Mouse (Mus musculus) kidney, embryonic 14.5 days (tissue): ENCODE results near the gene Cav3. TPM values are rescaled to one million over a fixed set of nuclear protein-coding genes. Genes with fewer than 3 reads are reported as not detected.
A peak's percentile ranks its signal among the peaks of the same experiment; 100 is the strongest.

Experiments
- ATAC-seq: fragments of 200-750 bp; cut with Nextera tagmentation; 2 replicates; pipeline ENCODE4 v1.8.0; 2017; ENCODE audit warnings: moderate number of reproducible peaks, mild to moderate bottlenecking, moderate TSS enrichment, moderate library complexity; ENCODE audit not compliant: low FRiP score, low TSS enrichment
- H3K27ac ChIP-seq: fragments of 300-500 bp; sonication (generic); 2 replicates; pipeline ENCODE4 v1.5.1; 2014; ENCODE audit warnings: low read depth, mild to moderate bottlenecking, low read length, moderate library complexity, mixed read lengths
- H3K27me3 ChIP-seq: fragments of 300-500 bp; sonication (generic); 2 replicates; pipeline ENCODE4 v1.6.1; 2014; ENCODE audit warnings: mild to moderate bottlenecking, low read length; ENCODE audit not compliant: control insufficient read depth, insufficient read depth
- H3K36me3 ChIP-seq: fragments of 300-500 bp; sonication (generic); 2 replicates; pipeline ENCODE4 v1.6.1; 2014; ENCODE audit warnings: low read length, mixed read lengths; ENCODE audit not compliant: control insufficient read depth, insufficient read depth
- H3K4me1 ChIP-seq: fragments of 300-500 bp; sonication (generic); 2 replicates; pipeline ENCODE4 v1.6.1; 2014; ENCODE audit warnings: low read length, mixed read lengths; ENCODE audit not compliant: control insufficient read depth, insufficient read depth
- H3K4me2 ChIP-seq: fragments of 300-500 bp; sonication (generic); replicated peaks from 2 replicates; pipeline ENCODE4 v1.6.1; 2014; ENCODE audit warnings: low read depth, mild to moderate bottlenecking, low read length
- H3K4me3 ChIP-seq: fragments of 300-500 bp; sonication (generic); 2 replicates; pipeline ENCODE4 v1.5.1; 2014; ENCODE audit warnings: mild to moderate bottlenecking, low read length
- H3K9ac ChIP-seq: fragments of 300-500 bp; sonication (generic); 2 replicates; pipeline ENCODE4 v1.6.1; 2014; ENCODE audit warnings: low read depth, mild to moderate bottlenecking, low read length, moderate library complexity
- H3K9me3 ChIP-seq: fragments of 300-500 bp; sonication (generic); 2 replicates; pipeline ENCODE4 v1.6.1; 2016; ENCODE audit warnings: low read length; ENCODE audit not compliant: control insufficient read depth
- WGBS: fragments of 180-500 bp; shearing (Covaris S2); extraction: QIAGEN DNeasy Blood & Tissue Kit; methylation state at CpG from one replicate; pipeline ENCODE4 v1.1.7; 2014; 5-methylcytosine and 5-hydroxymethylcytosine counted together
- polyA plus RNA-seq: library from polyadenylated mRNA; unstranded; fragments of >200 nt; fragmentation: Nextera tagmentation; extraction: Ambion mirVana; gene quantifications from 2 replicates; pipeline ENCODE4 v1.2.1, GENCODE M21; 2014

Gene Cav3
- polyA plus RNA-seq, 1 experiment from 2014 or later: 0.31 TPM

DNA sequence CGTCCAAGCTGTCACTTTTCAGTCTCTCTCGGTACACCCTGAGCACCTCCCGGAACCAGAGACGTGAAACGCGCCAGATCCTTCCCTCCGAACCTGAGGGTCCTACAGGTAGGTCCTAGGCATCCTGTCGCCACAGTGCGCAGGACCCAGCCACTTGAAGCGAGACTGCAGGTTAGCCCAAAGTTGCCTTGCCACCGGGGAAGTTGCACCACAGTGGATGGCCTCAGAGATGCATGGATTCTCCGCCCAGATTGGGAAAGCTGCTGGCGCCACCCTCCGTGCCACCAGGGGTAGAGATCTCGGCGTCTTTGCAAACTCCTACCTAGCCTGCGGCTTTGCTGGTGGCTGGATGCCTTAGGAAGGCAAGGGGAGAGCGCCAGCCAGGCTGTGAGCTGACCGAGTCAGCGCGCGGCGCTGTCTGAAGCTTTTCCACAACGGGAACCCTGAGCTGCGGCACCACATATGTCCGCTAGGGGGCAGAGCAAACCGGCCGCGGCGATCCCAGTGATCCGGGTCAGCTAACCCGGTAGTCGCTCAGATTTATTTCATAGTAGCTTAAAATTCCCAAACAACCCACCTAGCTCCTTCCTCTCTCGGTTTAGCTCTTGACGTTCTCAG, 31.4 kb downstream of the Cav3 start:
- H3K4me2 ChIP-seq: peak overlapping the region; percentile 78
- peaks cover 34% of the 10 kb centered on the region for H3K27me3 ChIP-seq
- no peaks in the 10 kb centered on the region for H3K36me3 ChIP-seq
- H3K9me3 ChIP-seq: no peaks in the 10 kb centered on the region
- ATAC-seq: peak; percentile 44
- WGBS: 1% methylated on average over 35 of the region's 35 CpGs
- H3K4me3 ChIP-seq: peak overlapping the region; percentile 43
- peaks cover 33% of the 10 kb centered on the region for H3K4me1 ChIP-seq
- no peak overlapping the region for H3K27ac ChIP-seq
- H3K9ac ChIP-seq: peak overlapping the region; percentile 50; the same call in 1 of the 2 replicates

- 66% methylated on average over 8 of the region's 8 CpGs for WGBS
- no peaks in the 10 kb centered on the region for H3K36me3 ChIP-seq
- H3K27me3 ChIP-seq: peaks cover 34% of the 10 kb centered on the region
- H3K4me1 ChIP-seq: peaks cover 40% of the 10 kb centered on the region
- H3K9me3 ChIP-seq: no peaks in the 10 kb centered on the region
- no peak overlapping the region for H3K9ac ChIP-seq
- H3K27ac ChIP-seq: no peak overlapping the region
- H3K4me3 ChIP-seq: no peak overlapping the region
- H3K4me2 ChIP-seq: no peak overlapping the region
- ATAC-seq: no peak
Measured at GRCm38 (mm10) chr6:112491521-112491920, 32.2 kb downstream of the Cav3 start.

DNA sequence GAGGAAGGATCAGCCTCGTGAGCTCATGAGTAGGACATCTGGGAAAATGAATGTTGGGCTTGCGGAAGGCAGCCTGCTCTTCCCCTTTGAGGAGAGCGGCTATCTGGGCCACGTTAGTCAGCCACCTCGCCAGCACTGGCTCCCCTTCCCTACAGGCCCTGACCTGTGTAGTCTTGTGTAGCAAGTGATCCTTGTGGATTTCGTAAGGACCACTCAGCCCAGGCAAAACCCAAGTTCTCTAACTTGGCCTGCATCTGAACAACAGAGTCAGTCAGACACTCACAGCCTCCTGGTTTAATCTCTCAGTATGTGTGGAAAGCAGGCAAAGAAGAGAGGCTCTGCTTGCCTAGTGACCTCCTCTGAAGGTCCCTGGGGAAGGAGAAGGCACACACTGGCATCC, 33.4 kb downstream of the Cav3 start:
- Histone ChIP-seq H3K4me2 (no peak overlapping the region), H3K27me3 (peaks cover 30% of the 10 kb centered on the region), H3K36me3 (no peaks in the 10 kb centered on the region), H3K9me3 (no peaks in the 10 kb centered on the region), H3K27ac (no peak overlapping the region), H3K4me1 (peaks cover 41% of the 10 kb centered on the region), H3K9ac (no peak overlapping the region), H3K4me3 (no peak overlapping the region)
- WGBS: 89% methylated on average over 6 of the region's 6 CpGs
- no peak for ATAC-seq

DNA sequence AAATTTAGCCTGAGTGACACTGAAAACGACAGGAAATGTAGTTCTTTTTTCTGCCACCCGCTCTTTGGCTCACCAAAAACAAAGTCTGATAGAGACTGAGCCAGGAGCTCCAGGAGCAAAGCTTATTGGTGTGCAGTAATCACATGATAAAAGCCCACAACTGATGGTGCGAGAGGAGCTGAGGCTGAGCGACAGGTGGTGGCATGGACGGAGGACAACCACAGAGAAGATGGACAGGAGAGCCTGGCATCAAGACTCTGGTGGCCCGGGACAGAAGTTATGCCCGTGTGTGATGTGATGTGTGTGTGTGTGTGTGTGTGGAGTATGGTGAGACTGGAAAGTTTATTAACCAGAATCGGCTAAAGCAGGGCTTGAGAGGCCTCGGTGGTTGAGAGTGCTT, 34.1 kb downstream of the Cav3 start:
- Histone ChIP-seq H3K4me2 (no peak overlapping the region), H3K9ac (no peak overlapping the region), H3K36me3 (no peaks in the 10 kb centered on the region), H3K27ac (no peak overlapping the region), H3K9me3 (no peaks in the 10 kb centered on the region), H3K27me3 (peaks cover 23% of the 10 kb centered on the region), H3K4me3 (no peak overlapping the region), H3K4me1 (peaks cover 41% of the 10 kb centered on the region)
- ATAC-seq: no peak
- WGBS: 88% methylated on average over 9 of the region's 9 CpGs

GRCm38 (mm10) chr6:112494620-112495081, 35.3 kb downstream of the Cav3 start:
- H3K4me1 ChIP-seq: peaks cover 33% of the 10 kb centered on the region
- no peak overlapping the region for H3K4me2 ChIP-seq
- 6% methylated on average over 10 of the region's 10 CpGs for WGBS
- H3K4me3 ChIP-seq: no peak overlapping the region
- peak overlapping the region; percentile 87 for H3K27ac ChIP-seq
- H3K27me3 ChIP-seq: peaks cover 10% of the 10 kb centered on the region
- H3K9me3 ChIP-seq: no peaks in the 10 kb centered on the region
- no peaks in the 10 kb centered on the region for H3K36me3 ChIP-seq
- peak; percentile 74 for ATAC-seq
- peak overlapping the region; percentile 28; the same call in 1 of the 2 replicates for H3K9ac ChIP-seq

DNA sequence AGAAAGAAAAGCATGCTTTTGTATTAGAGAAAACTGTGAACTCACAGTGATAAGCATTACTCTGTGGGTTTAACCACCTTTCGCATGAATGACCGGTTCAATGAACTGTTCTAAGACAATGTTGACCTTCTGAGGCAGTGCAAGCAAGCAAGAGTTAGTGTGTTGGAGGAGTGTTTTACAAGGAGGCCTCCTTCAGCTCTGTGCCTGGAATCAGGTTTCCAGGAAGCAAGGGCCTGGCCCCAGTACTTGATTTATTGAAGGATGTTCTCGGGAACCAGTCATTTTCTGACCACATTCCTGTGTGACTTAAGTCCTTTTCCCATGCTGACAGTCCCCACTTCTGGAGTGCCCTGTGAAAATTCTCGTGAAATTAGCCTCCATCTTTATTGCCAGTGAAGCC, 35.9 kb downstream of the Cav3 start:
- Histone ChIP-seq H3K4me1 (peaks cover 27% of the 10 kb centered on the region), H3K27me3 (peaks cover 4% of the 10 kb centered on the region), H3K4me3 (no peak overlapping the region), H3K9me3 (no peaks in the 10 kb centered on the region), H3K27ac (peak overlapping the region; percentile 87), H3K36me3 (no peaks in the 10 kb centered on the region), H3K4me2 (no peak overlapping the region), H3K9ac (no peak overlapping the region)
- peak; percentile 79 for ATAC-seq
- WGBS: 5% methylated on average over 4 of the region's 4 CpGs

DNA sequence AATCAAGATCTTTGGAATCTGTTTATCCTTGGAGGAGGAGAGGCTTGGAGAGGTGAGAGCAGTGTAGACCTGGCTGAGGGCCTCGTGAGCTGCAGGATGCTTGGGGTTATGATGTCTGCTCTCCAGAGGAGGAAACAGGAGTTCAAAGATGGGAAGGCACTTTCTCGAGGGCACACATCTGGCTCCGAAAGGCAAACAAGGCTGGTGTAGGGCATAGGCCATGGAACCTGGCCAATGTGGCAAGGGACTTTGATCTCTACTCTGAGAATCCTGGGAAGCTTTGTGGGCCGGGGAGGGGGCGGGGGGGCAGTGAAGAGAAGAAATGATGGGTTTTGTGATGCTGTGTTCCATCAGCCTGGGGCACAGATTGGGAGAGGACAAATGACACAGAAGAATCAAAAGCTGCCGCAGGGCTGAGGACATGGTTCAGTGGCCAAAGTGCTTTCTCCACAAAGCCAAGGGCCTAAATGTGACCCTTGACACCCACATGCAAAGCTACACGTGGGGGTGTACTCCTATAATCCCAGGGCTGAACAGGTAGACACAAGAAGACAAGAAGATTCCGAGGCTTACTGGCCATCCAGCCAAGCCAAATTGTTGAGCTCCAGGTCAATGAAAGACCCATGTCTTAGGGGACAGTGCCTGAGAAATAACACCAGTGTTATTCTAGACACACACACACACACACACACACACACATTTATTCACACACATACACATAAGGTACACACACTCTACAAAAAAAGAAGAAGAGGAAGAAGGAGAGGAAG, 37.2 kb downstream of the Cav3 start:
- Histone ChIP-seq H3K4me2 (no peak overlapping the region), H3K9me3 (no peaks in the 10 kb centered on the region), H3K9ac (no peak overlapping the region), H3K27ac (0 out of 2 replicates have a peak overlapping the region, but pooled peaks have one; percentile 68), H3K4me3 (no peak overlapping the region), H3K4me1 (peaks cover 22% of the 10 kb centered on the region), H3K36me3 (no peaks in the 10 kb centered on the region), H3K27me3 (no peaks in the 10 kb centered on the region)
- ATAC-seq: no peak
- WGBS: 50% methylated on average over 8 of the region's 8 CpGs

- ATAC-seq: no peak
- no peak overlapping the region for H3K4me2 ChIP-seq
- WGBS: 66% methylated on average over 2 of the region's 2 CpGs
- H3K4me1 ChIP-seq: peaks cover 22% of the 10 kb centered on the region
- no peak overlapping the region for H3K27ac ChIP-seq
- H3K4me3 ChIP-seq: no peak overlapping the region
- H3K9me3 ChIP-seq: no peaks in the 10 kb centered on the region
- no peaks in the 10 kb centered on the region for H3K27me3 ChIP-seq
- H3K36me3 ChIP-seq: no peaks in the 10 kb centered on the region
- no peak overlapping the region for H3K9ac ChIP-seq
Measured at GRCm38 (mm10) chr6:112497456-112497855, 38.2 kb downstream of the Cav3 start.

- Histone ChIP-seq H3K4me1 (peaks cover 22% of the 10 kb centered on the region), H3K27ac (no peak overlapping the region), H3K9ac (no peak overlapping the region), H3K27me3 (no peaks in the 10 kb centered on the region), H3K9me3 (no peaks in the 10 kb centered on the region), H3K36me3 (no peaks in the 10 kb centered on the region), H3K4me2 (no peak overlapping the region), H3K4me3 (no peak overlapping the region)
- 88% methylated on average over 3 of the region's 3 CpGs for WGBS
- ATAC-seq: no peak
Measured at GRCm38 (mm10) chr6:112498716-112499115, 39.4 kb downstream of the Cav3 start.
